Mouse (Mus musculus) MEL (cell line): ENCODE data around the gene Gm11027. TPM values are rescaled to one million over a fixed set of nuclear protein-coding genes. Genes with fewer than 3 reads are reported as not detected.

ENCODE experiments used
- DNase-seq: peaks from one replicate; pipeline ENCODE4 v3.0.0; 2011; ENCODE audit warnings: low read depth, low spot score
- H3K27ac ChIP-seq: 2 replicates; pipeline ENCODE4 v1.5.1; 2012; ENCODE audit warnings: low read depth, mild to moderate bottlenecking, control low read depth, low read length, moderate library complexity; ENCODE audit not compliant: control insufficient read depth
- H3K27me3 ChIP-seq, 2 experiments: fragments of 150-350 bp in 1 of 2; sonication (generic) in 1 of 2; 2 replicates each; pipeline ENCODE4 v1.6.1; 2012; ENCODE audit warnings: low read length in 2 of 2, mild to moderate bottlenecking in 2 of 2, improper control_type of control experiment in 1 of 2, moderate library complexity in 1 of 2; ENCODE audit not compliant: insufficient read depth in 2 of 2, control insufficient read depth in 1 of 2
- H3K36me3 ChIP-seq, 2 experiments: 2 replicates each; pipeline ENCODE4 v1.6.1; 2012 to 2014; ENCODE audit warnings: low read length in 2 of 2, improper control_type of control experiment in 1 of 2, inconsistent platforms in 1 of 2, mild to moderate bottlenecking in 1 of 2; ENCODE audit not compliant: insufficient read depth in 2 of 2, control insufficient read depth in 1 of 2
- H3K4me1 ChIP-seq, 2 experiments: fragments of 150-350 bp in 1 of 2; sonication (generic) in 1 of 2; 2 replicates each; pipeline ENCODE4 v1.6.1; 2012; ENCODE audit warnings: low read length in 2 of 2, improper control_type of control experiment in 1 of 2, mild to moderate bottlenecking in 1 of 2; ENCODE audit not compliant: insufficient read depth in 2 of 2, control insufficient read depth in 1 of 2
- H3K4me3 ChIP-seq, 2 experiments: fragments of 150-350 bp in 1 of 2; sonication (generic) in 1 of 2; 2 replicates each; pipeline ENCODE4 v1.5.1; 2012; ENCODE audit warnings: low read depth in 2 of 2, low read length in 2 of 2, mild to moderate bottlenecking in 2 of 2, moderate library complexity in 2 of 2, control low read depth in 1 of 2, improper control_type of control experiment in 1 of 2; ENCODE audit not compliant: control insufficient read depth in 1 of 2, insufficient read depth in 1 of 2
- H3K79me2 ChIP-seq: 2 replicates; pipeline ENCODE4 v1.6.1; 2012; ENCODE audit warnings: mild to moderate bottlenecking, low read length, moderate library complexity; ENCODE audit not compliant: control insufficient read depth, poor library complexity, insufficient read depth
- H3K9ac ChIP-seq: 2 replicates; pipeline ENCODE4 v1.6.1; 2012; ENCODE audit warnings: low read depth, mild to moderate bottlenecking, control low read depth, low read length, moderate library complexity; ENCODE audit not compliant: control insufficient read depth, poor library complexity, severe bottlenecking
- H3K9me3 ChIP-seq: fragments of 150-350 bp; sonication (generic); replicated peaks from 2 replicates; pipeline ENCODE4 v1.6.1; 2012; ENCODE audit warnings: mild to moderate bottlenecking, low read length, improper control_type of control experiment, moderate library complexity; ENCODE audit not compliant: insufficient read depth
- CHD1 ChIP-seq: IDR thresholded peaks from 2 replicates; pipeline ENCODE4 v1.6.1; 2012; ENCODE audit warnings: low read depth, mild to moderate bottlenecking, inconsistent platforms, low read length, improper control_type of control experiment
- E2F4 ChIP-seq: IDR thresholded peaks from 2 replicates; pipeline ENCODE4 v1.6.1; 2011; ENCODE audit warnings: low read depth, low read length, improper control_type of control experiment, borderline replicate concordance
- ELF1 ChIP-seq: IDR thresholded peaks from 2 replicates; pipeline ENCODE4 v1.6.1; 2014; ENCODE audit warnings: low read depth, mild to moderate bottlenecking, inconsistent platforms, low read length, improper control_type of control experiment, moderate library complexity
- EP300 ChIP-seq, 2 experiments: IDR thresholded peaks; 2 replicates each; pipeline ENCODE4 v1.6.1; 2011; ENCODE audit warnings: improper control_type of control experiment in 2 of 2, low read length in 2 of 2, low read depth in 1 of 2, mild to moderate bottlenecking in 1 of 2
- HCFC1 ChIP-seq: IDR thresholded peaks from 2 replicates; pipeline ENCODE4 v1.6.1; 2012; ENCODE audit warnings: low read depth, mild to moderate bottlenecking, inconsistent platforms, low read length, improper control_type of control experiment, moderate library complexity
- JUND ChIP-seq: IDR thresholded peaks from 2 replicates; pipeline ENCODE4 v1.6.1; 2011; ENCODE audit warnings: low read depth, mild to moderate bottlenecking, improper control_type of control experiment, low read length
- NRF1 ChIP-seq: IDR thresholded peaks from 2 replicates; pipeline ENCODE4 v1.6.1; 2014; ENCODE audit warnings: low read depth, mild to moderate bottlenecking, inconsistent platforms, low read length, improper control_type of control experiment, moderate library complexity; ENCODE audit not compliant: poor library complexity, insufficient read depth, severe bottlenecking
- POLR2A ChIP-seq, 2 experiments: IDR thresholded peaks; 2 replicates each; pipeline ENCODE4 v1.6.1; 2011 to 2012; ENCODE audit warnings: low read length in 2 of 2, mild to moderate bottlenecking in 2 of 2, control low read depth in 1 of 2, improper control_type of control experiment in 1 of 2, low read depth in 1 of 2, moderate library complexity in 1 of 2; ENCODE audit not compliant: control insufficient read depth in 1 of 2, insufficient read depth in 1 of 2, poor library complexity in 1 of 2
- RCOR1 ChIP-seq: IDR thresholded peaks from 2 replicates; pipeline ENCODE4 v1.6.1; 2012; ENCODE audit warnings: low read depth, mild to moderate bottlenecking, inconsistent platforms, low read length, improper control_type of control experiment
- SIN3A ChIP-seq: IDR thresholded peaks from 2 replicates; pipeline ENCODE4 v1.6.1; 2012; ENCODE audit warnings: low read length, improper control_type of control experiment, inconsistent platforms
- SMC3 ChIP-seq: IDR thresholded peaks from 2 replicates; pipeline ENCODE4 v1.6.1; 2011; ENCODE audit warnings: low read depth, low read length, improper control_type of control experiment
- TCF12 ChIP-seq: IDR thresholded peaks from 2 replicates; pipeline ENCODE4 v1.6.1; 2014; ENCODE audit warnings: low read depth, mild to moderate bottlenecking, inconsistent platforms, low read length, improper control_type of control experiment, moderate library complexity
- UBTF ChIP-seq: IDR thresholded peaks from 2 replicates; pipeline ENCODE4 v1.6.1; 2012; ENCODE audit warnings: low read depth, mild to moderate bottlenecking, inconsistent platforms, low read length, improper control_type of control experiment, moderate library complexity, borderline replicate concordance; ENCODE audit not compliant: insufficient read depth
- USF1 ChIP-seq: IDR thresholded peaks from 2 replicates; pipeline ENCODE4 v1.6.1; 2014; ENCODE audit warnings: low read depth, mild to moderate bottlenecking, inconsistent platforms, low read length, improper control_type of control experiment, moderate library complexity
- USF2 ChIP-seq, 2 experiments: IDR thresholded peaks; 2 replicates each; pipeline ENCODE4 v1.6.1; 2011 to 2012; ENCODE audit warnings: improper control_type of control experiment in 2 of 2, low read length in 2 of 2, borderline replicate concordance in 1 of 2, inconsistent platforms in 1 of 2, low read depth in 1 of 2, mild to moderate bottlenecking in 1 of 2; ENCODE audit not compliant: insufficient read depth in 1 of 2
- ZKSCAN1 ChIP-seq: IDR thresholded peaks from 2 replicates; pipeline ENCODE4 v1.6.1; 2012; ENCODE audit warnings: low read depth, mild to moderate bottlenecking, inconsistent platforms, low read length, improper control_type of control experiment, moderate library complexity
- polyA plus RNA-seq, 2 experiments: library from polyadenylated mRNA; stranded (reverse) in 1 of 2; unstranded in 1 of 2; fragments of >175 nt in 1 of 2; fragments of >200 nt in 1 of 2; gene quantifications; 2 replicates each; pipeline versions ENCODE4 v1.2.1 to v1.2.4; 2012; ENCODE audit warnings: low replicate concordance in 2 of 2, low read depth in 1 of 2; ENCODE audit not compliant: insufficient read length in 2 of 2, insufficient read depth in 1 of 2, missing spikeins in 1 of 2
- total RNA-seq: library from RNA; depleted of rRNA; stranded (reverse); fragments of 300-350 nt; gene quantifications from 2 replicates; pipeline ENCODE4 v1.2.3, GENCODE M21; 2012

The Gm11027 gene
- total and polyA plus RNA-seq, 3 experiments: not detected

- Histone ChIP-seq H3K27ac (peak overlapping the region; percentile 6), H3K4me1 (peaks cover 37 to 40% of the 10 kb centered on the region in 2 experiments), H3K79me2 (peaks cover 23% of the 10 kb centered on the region), H3K4me3 (no peak overlapping the region; a peak in 1 of 4 replicates), H3K9ac (no peak overlapping the region), H3K27me3 (no peaks in the 10 kb centered on the region), H3K36me3 (peaks cover under 1 to 53% of the 10 kb centered on the region in 2 experiments; a peak in 2 of 4 replicates), H3K9me3 (no peaks in the 10 kb centered on the region)
- DNase-seq: no peak
- TF ChIP-seq ZKSCAN1 (no peak), USF2 (IDR thresholded peaks at IDR 0.05; ENCODE audit: borderline replicate concordance in 1 of 2, insufficient read depth in 1 of 2, low read depth in 1 of 2, low read length in 2 of 2) (no peak), SIN3A (no peak), RCOR1 (no peak), ELF1 (no peak), CHD1 (no peak), USF1 (no peak), JUND (no peak), UBTF (no peak), NRF1 (no peak), HCFC1 (no peak), E2F4 (no peak), EP300 (IDR thresholded peaks at IDR 0.05; ENCODE audit: low read depth in 1 of 2, low read length in 2 of 2) (no peak), SMC3 (no peak), TCF12 (no peak)
These were observed 4.0 kb downstream of the Gm11027 start for GRCm38 (mm10) chr12:116279181-116279580.

GRCm38 (mm10) chr12:116280149-116280652 lies 5.0 kb downstream of the Gm11027 start:
- TF ChIP-seq USF2 (IDR thresholded peaks at IDR 0.05; ENCODE audit: borderline replicate concordance in 1 of 2, insufficient read depth in 1 of 2, low read depth in 1 of 2, low read length in 2 of 2) (no peak), POLR2A (IDR thresholded peaks at IDR 0.05; ENCODE audit: control insufficient read depth in 1 of 2, insufficient read depth in 1 of 2, low read depth in 1 of 2, low read length in 2 of 2, poor library complexity in 1 of 2) (no peak), NRF1 (no peak), SMC3 (no peak)
- TF ChIP-seq, all 39 proteins: peak for 0
- Histone ChIP-seq H3K9ac (peak overlapping the region; percentile 84), H3K9me3 (no peaks in the 10 kb centered on the region), H3K27ac (peak overlapping the region; percentile 96), H3K4me1 (peaks cover 37 to 47% of the 10 kb centered on the region in 2 experiments), H3K79me2 (peaks cover 30% of the 10 kb centered on the region), H3K36me3 (peaks cover 2 to 60% of the 10 kb centered on the region in 2 experiments; a peak in 3 of 4 replicates), H3K27me3 (no peaks in the 10 kb centered on the region), H3K4me3 (peak overlapping the region; percentile 74 to 76)
- no peak for DNase-seq
